Mouse (Mus musculus) adrenal gland, postnatal 25 days (tissue): ENCODE results near the gene Scarb2. TPM values are rescaled to one million over a fixed set of nuclear protein-coding genes. Genes with fewer than 3 reads are reported as not detected.

Experiments
- DNase-seq: peaks from one replicate; pipeline ENCODE4 v3.0.0; 2021; ENCODE audit warnings: mixed read lengths
- total RNA-seq: library from RNA; stranded (reverse); gene quantifications from 2 replicates; pipeline ENCODE4 v1.2.3, GENCODE M21; 2021

Gene Scarb2
- total RNA-seq, 1 experiment from 2014 or later = 65.1 TPM

- peak; percentile 41 for DNase-seq
These were observed 13.2 kb downstream of the Scarb2 start for GRCm38 (mm10) chr5:92493423-92493822.

- DNase-seq = no peak
These were observed 15.9 kb downstream of the Scarb2 start for GRCm38 (mm10) chr5:92490779-92491178.

- DNase-seq = no peak
These were observed 16.3 kb downstream of the Scarb2 start for GRCm38 (mm10) chr5:92490304-92490703.

- DNase-seq = peak; percentile 19
These were observed 17.1 kb downstream of the Scarb2 start for GRCm38 (mm10) chr5:92489503-92489902.

GRCm38 (mm10) chr5:92488961-92489360, 17.7 kb downstream of the Scarb2 start:
- DNase-seq = peak; percentile 45

- no peak for DNase-seq
These were observed 18.2 kb downstream of the Scarb2 start for GRCm38 (mm10) chr5:92488408-92488807.

GRCm38 (mm10) chr5:92486758-92487157, 19.9 kb downstream of the Scarb2 start:
- peak; percentile 32 for DNase-seq

GRCm38 (mm10) chr5:92484880-92485279, 21.8 kb downstream of the Scarb2 start:
- DNase-seq = no peak

- DNase-seq = no peak
These were observed 33.8 kb downstream of the Scarb2 start for GRCm38 (mm10) chr5:92472863-92473262.

GRCm38 (mm10) chr5:92471531-92471930, 35.1 kb downstream of the Scarb2 start:
- no peak for DNase-seq

GRCm38 (mm10) chr5:92469201-92470130, 37.2 kb downstream of the Scarb2 start:
- DNase-seq = no peak

- DNase-seq = no peak
These were observed 38.4 kb downstream of the Scarb2 start for GRCm38 (mm10) chr5:92468234-92468633.

- no peak for DNase-seq
These were observed 39.4 kb downstream of the Scarb2 start for GRCm38 (mm10) chr5:92467102-92467766.

GRCm38 (mm10) chr5:92465511-92465910, 41.1 kb downstream of the Scarb2 start:
- DNase-seq = no peak

GRCm38 (mm10) chr5:92461321-92461720, 45.3 kb downstream of the Scarb2 start:
- DNase-seq = peak; percentile 76

GRCm38 (mm10) chr5:92458726-92459125, 47.9 kb downstream of the Scarb2 start:
- DNase-seq = no peak

- DNase-seq = no peak
These were observed 49.2 kb downstream of the Scarb2 start for GRCm38 (mm10) chr5:92457410-92457809.

- DNase-seq = no peak
These were observed 53.8 kb downstream of the Scarb2 start for GRCm38 (mm10) chr5:92452876-92453275.

- no peak for DNase-seq
These were observed 59.9 kb downstream of the Scarb2 start for GRCm38 (mm10) chr5:92446736-92447135.

GRCm38 (mm10) chr5:92445016-92445415, 61.6 kb downstream of the Scarb2 start:
- no peak for DNase-seq

GRCm38 (mm10) chr5:92442914-92443313, 63.7 kb downstream of the Scarb2 start:
- no peak for DNase-seq

GRCm38 (mm10) chr5:92441494-92441893, 65.1 kb downstream of the Scarb2 start:
- DNase-seq = peak; percentile 52

- no peak for DNase-seq
These were observed 68.1 kb downstream of the Scarb2 start for GRCm38 (mm10) chr5:92438540-92438939.
